Mouse (Mus musculus) T-helper 2 cell (primary cell): ENCODE measurements around the gene Gmds.

Experiments used
- in situ Hi-C: fragments of 300-600 bp; cut with MboI, MseI; formaldehyde crosslinking; loops from one replicate; pipeline ENCODE4 v1.15.1; 2025; ENCODE audit warnings: high pct_unique_total_duplicates

Gene Gmds

GRCm38 (mm10) chr13:31798075-31798474 is 540.5 kb downstream of the Gmds start:
- in situ Hi-C loops: loop anchor here (5.0 to 10.0 kb wide), 2 partner anchors 497 to 614 kb away; no protein-coding TSS in a partner anchor

GRCm38 (mm10) chr13:31797346-31797745 is 541.2 kb downstream of the Gmds start:
- in situ Hi-C loops: loop anchor here (5.0 to 10.0 kb wide), 2 partner anchors 497 to 615 kb away; no protein-coding TSS in a partner anchor

- in situ Hi-C loops: loop anchor here (5.0 to 10.0 kb wide), 2 partner anchors 502 to 874 kb away; no protein-coding TSS in a partner anchor
Observed at GRCm38 (mm10) chr13:31793163-31793562, 545.4 kb downstream of the Gmds start.

- in situ Hi-C loops: loop anchor here (5.0 to 10.0 kb wide), 2 partner anchors 502 to 875 kb away; no protein-coding TSS in a partner anchor
Observed at GRCm38 (mm10) chr13:31792480-31793132, 545.9 kb downstream of the Gmds start.

GRCm38 (mm10) chr13:31784757-31785156 is 553.8 kb downstream of the Gmds start:
- in situ Hi-C loops: no loop called here

GRCm38 (mm10) chr13:31782063-31782462 is 556.5 kb downstream of the Gmds start:
- in situ Hi-C loops: no loop called here

- in situ Hi-C loops: no loop called here
Observed at GRCm38 (mm10) chr13:31780299-31780698, 558.2 kb downstream of the Gmds start.

- in situ Hi-C loops: no loop called here
Observed at GRCm38 (mm10) chr13:31779281-31779981, 559.1 kb downstream of the Gmds start.

- in situ Hi-C loops: no loop called here
Observed at GRCm38 (mm10) chr13:31775762-31776161, 562.8 kb downstream of the Gmds start.

GRCm38 (mm10) chr13:31772882-31773281 is 565.7 kb downstream of the Gmds start:
- in situ Hi-C loops: no loop called here
